Mouse (Mus musculus) c-Kit-negative CD71-positive TER-119-positive erythroid progenitor cells, embryonic 14.5 days (primary cell): ENCODE measurements at regions not wholly inside any gene's neighbourhood (a gene's known extent, or its start where the extent isn't known, plus 50 kb on each side); places are given as distances from the start of the nearest gene placed in this dataset.

Source experiments
- DNase-seq: peaks from one replicate; pipeline ENCODE4 v3.0.0-alpha.2; 2013; ENCODE audit warnings: low read depth, low spot score

- no peak for DNase-seq
Observed at GRCm38 (mm10) chr15:97620261-97620660, 85.4 kb downstream of the Rpap3 start.

GRCm38 (mm10) chr15:97619764-97620163 lies 85.9 kb downstream of the Rpap3 start:
- no peak for DNase-seq

GRCm38 (mm10) chr15:97612325-97612724 lies 93.3 kb downstream of the Rpap3 start:
- DNase-seq: no peak

- DNase-seq: no peak
Observed at GRCm38 (mm10) chr15:97610767-97611166, 94.9 kb downstream of the Rpap3 start.

- no peak for DNase-seq
Observed at GRCm38 (mm10) chr15:97609496-97609895, 96.1 kb downstream of the Rpap3 start.

- DNase-seq: no peak
Observed at GRCm38 (mm10) chr15:97608651-97609050, 97.0 kb downstream of the Rpap3 start.

- no peak for DNase-seq
Observed at GRCm38 (mm10) chr15:97607617-97608206, 97.9 kb downstream of the Rpap3 start.

GRCm38 (mm10) chr15:97606630-97607381 lies 98.8 kb downstream of the Rpap3 start:
- DNase-seq: no peak

- no peak for DNase-seq
Observed at GRCm38 (mm10) chr15:97606232-97606629, 99.4 kb downstream of the Rpap3 start.

GRCm38 (mm10) chr15:97605791-97606190 lies 99.8 kb downstream of the Rpap3 start:
- DNase-seq: no peak

GRCm38 (mm10) chr15:97603492-97603891 lies 102.1 kb downstream of the Rpap3 start:
- DNase-seq: no peak

- no peak for DNase-seq
Observed at GRCm38 (mm10) chr15:97598270-97598669, 107.4 kb downstream of the Rpap3 start.

GRCm38 (mm10) chr15:97596514-97597081 lies 109.0 kb downstream of the Rpap3 start:
- no peak for DNase-seq

GRCm38 (mm10) chr15:97595284-97595796 lies 110.3 kb downstream of the Rpap3 start:
- no peak for DNase-seq

- no peak for DNase-seq
Observed at GRCm38 (mm10) chr15:97593781-97594600, 111.6 kb downstream of the Rpap3 start.

GRCm38 (mm10) chr15:97592786-97593185 lies 112.8 kb downstream of the Rpap3 start:
- DNase-seq: no peak

- DNase-seq: no peak
Observed at GRCm38 (mm10) chr15:97591406-97591805, 114.2 kb downstream of the Rpap3 start.

- no peak for DNase-seq
Observed at GRCm38 (mm10) chr15:97590732-97591292, 114.8 kb downstream of the Rpap3 start.

- DNase-seq: no peak
Observed at GRCm38 (mm10) chr15:97587571-97588205, 117.9 kb downstream of the Rpap3 start.

GRCm38 (mm10) chr15:97581724-97582154 lies 123.9 kb downstream of the Rpap3 start:
- peak; percentile 52 for DNase-seq

GRCm38 (mm10) chr15:97580726-97581125 lies 124.9 kb downstream of the Rpap3 start:
- DNase-seq: no peak
